Comparison of ENCODE assay signal across 8 mouse cellular contexts in genomic region chr11:44470432-44471336, GRCm38 (mm10). TPM values are rescaled to one million over a fixed set of nuclear protein-coding genes. Genes with fewer than 3 reads are reported as not detected.
A peak's percentile ranks its signal among the peaks of the same experiment; 100 is the strongest.
DNase-seq lines count a peak whose midpoint lies in the region; ATAC-seq lines count a peak whose summit lies in the region.

Ublcp1 (minus strand) TSS chr11:44470498.

- peaks cover 20% of the 10 kb centered on the region for H3K4me1 ChIP-seq in heart, embryonic 13.5 days
- peaks cover 67% of the 10 kb centered on the region for H3K4me1 ChIP-seq in liver, embryonic 12.5 days
- H3K4me1 ChIP-seq in stomach, embryonic 15.5 days = 0 out of 2 replicates have a peak, but pooled peaks cover 7% of the 10 kb centered on the region

- peak within 1 kb of the TSS; percentile 96 for H3K4me2 ChIP-seq in heart, embryonic 13.5 days
- H3K4me2 ChIP-seq in liver, embryonic 12.5 days = peak within 1 kb of the TSS; percentile 92
- H3K4me2 ChIP-seq in stomach, embryonic 15.5 days = peak within 1 kb of the TSS; percentile 86

- WGBS in heart, embryonic 13.5 days = under 1% methylated on average over 54 of the region's 54 CpGs
- WGBS in liver, embryonic 12.5 days (ENCODE audit: insufficient replicate concordance) = under 1% methylated on average over 54 of the region's 54 CpGs
- WGBS in stomach, embryonic 15.5 days = under 1% methylated on average over 53 of the region's 54 CpGs

- H3K9me3 ChIP-seq in heart, embryonic 13.5 days = no peaks in the 10 kb centered on the region
- H3K9me3 ChIP-seq in liver, embryonic 12.5 days (replicated peaks) = no peaks in the 10 kb centered on the region
- H3K9me3 ChIP-seq in stomach, embryonic 15.5 days = no peaks in the 10 kb centered on the region

- peaks cover 7% of the 10 kb centered on the region for H3K36me3 ChIP-seq in heart, embryonic 13.5 days
- H3K36me3 ChIP-seq in liver, embryonic 12.5 days = 0 out of 2 replicates have a peak, but pooled peaks cover 7% of the 10 kb centered on the region
- 0 out of 2 replicates have a peak, but pooled peaks cover 1% of the 10 kb centered on the region for H3K36me3 ChIP-seq in stomach, embryonic 15.5 days

- peak within 1 kb of the TSS; percentile 99 for H3K4me3 ChIP-seq in heart, embryonic 13.5 days
- peak within 1 kb of the TSS; percentile 86 for H3K4me3 ChIP-seq in liver, embryonic 12.5 days
- H3K4me3 ChIP-seq in stomach, embryonic 15.5 days (replicated peaks) = peak within 1 kb of the TSS; percentile 91

- H3K9ac ChIP-seq in heart, embryonic 13.5 days = peak within 1 kb of the TSS; percentile 93
- H3K9ac ChIP-seq in liver, embryonic 12.5 days = peak within 1 kb of the TSS; percentile 98
- peak within 1 kb of the TSS; percentile 92 for H3K9ac ChIP-seq in stomach, embryonic 15.5 days

- H3K27me3 ChIP-seq in heart, embryonic 13.5 days (replicated peaks) = no peaks in the 10 kb centered on the region
- no peaks in the 10 kb centered on the region for H3K27me3 ChIP-seq in liver, embryonic 12.5 days (replicated peaks)
- no peaks in the 10 kb centered on the region for H3K27me3 ChIP-seq in stomach, embryonic 15.5 days (replicated peaks)

- peak; percentile 80 for ATAC-seq in erythroid progenitor cell, adult 5-6 weeks (replicated peaks; ENCODE audit: low FRiP score, poor library complexity, severe bottlenecking)
- peak; percentile 81 for ATAC-seq in heart, embryonic 13.5 days (ENCODE audit: extremely low read depth, insufficient number of reproducible peaks, low FRiP score, low TSS enrichment)
- peak; percentile 72 for ATAC-seq in liver, embryonic 12.5 days
- ATAC-seq in stomach, embryonic 15.5 days (ENCODE audit: insufficient read depth, low FRiP score, low read depth) = peak; percentile 89

- H3K27ac ChIP-seq in heart, embryonic 13.5 days (replicated peaks) = peak within 1 kb of the TSS; percentile 97
- peak within 1 kb of the TSS; percentile 100 for H3K27ac ChIP-seq in liver, embryonic 12.5 days
- peak within 1 kb of the TSS; percentile 86 for H3K27ac ChIP-seq in stomach, embryonic 15.5 days

- DNase-seq in CD4-positive helper T cell, adult 2 months (ENCODE audit: low read depth, low spot score) = peak; percentile 91
- DNase-seq in brain, embryonic 18.5 days (ENCODE audit: low read depth, low spot score) = peak; percentile 76
- DNase-seq in kidney, postnatal 10 days = peak; percentile 96
- DNase-seq in natural killer cell, adult 2 months (ENCODE audit: low spot score in 2 of 2) = peak; percentile 97

RNA-seq across cellular contexts. Expression of gene Ublcp1, which starts in this region (rescaled TPM):
- 96.9 and 113 TPM in 2 replicates for total RNA-seq in erythroid progenitor cell, adult 5-6 weeks (2015; ENCODE audit: low replicate concordance)
- 66.6 and 109 TPM in 2 replicates for total RNA-seq in erythroid progenitor cell, adult 5-6 weeks (2017; ENCODE audit: low replicate concordance)
- polyA plus RNA-seq in heart, embryonic 13.5 days (2015; fragmentation: Nextera tagmentation; extraction: Ambion mirVana) = 42.3 and 43.7 TPM in 2 replicates
- 41.8 and 41.9 TPM in 2 replicates for polyA plus RNA-seq in liver, embryonic 12.5 days (2016; fragmentation: Nextera tagmentation; extraction: Ambion mirVana)
- polyA plus RNA-seq in stomach, embryonic 15.5 days (2015; fragmentation: Nextera tagmentation; extraction: Ambion mirVana) = 53.9 and 57.0 TPM in 2 replicates

Comparison
In these comparisons a context has a peak if more than half of its experiments do, and no peak if none do; other contexts are left out.
1. Peak in every context shown above with its lines: DNase-seq, ATAC-seq, H3K4me3 ChIP-seq and H3K27ac ChIP-seq.